Mouse (Mus musculus): ENCODE results near the gene Dgkg.

DNA sequence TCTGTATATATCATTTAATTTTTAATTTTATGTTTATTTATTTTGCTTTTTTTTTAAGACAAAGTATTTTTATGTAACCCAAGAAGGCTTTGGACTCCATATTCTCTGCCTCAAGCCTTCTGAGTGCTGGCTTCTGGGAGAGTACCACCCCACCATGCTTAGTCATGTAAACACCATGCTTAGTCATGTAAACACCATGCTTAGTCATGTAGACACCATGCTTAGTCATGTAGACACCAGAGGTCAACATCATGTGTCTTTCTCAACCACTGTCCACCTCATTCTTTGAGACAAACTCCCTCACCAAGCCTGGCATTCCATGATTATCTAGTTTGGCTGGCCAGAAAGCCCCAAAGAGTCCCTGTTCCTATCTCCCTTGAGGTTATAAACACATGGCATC, 25.7 kb upstream of the Dgkg start:
- TF ChIP-seq CTCF (IDR thresholded peaks at IDR 0.05; ENCODE audit: insufficient read depth, low read depth, low read length), result no peak
- TF ChIP-seq POLR2A (IDR thresholded peaks at IDR 0.05; ENCODE audit: insufficient read depth, low read depth, low read length), result no peak

Measured in olfactory bulb, adult 2 months (tissue).